Mouse (Mus musculus) neutrophil, adult 59 days (primary cell): ENCODE measurements around the gene B430306N03Rik. TPM values are rescaled to one million over a fixed set of nuclear protein-coding genes. Genes with fewer than 3 reads are reported as not detected.

Experiments used
- total RNA-seq, 2 experiments: library from RNA; stranded (reverse); gene quantifications; 1 replicate in 1 of 2; 2 replicates in 1 of 2; pipeline ENCODE4 v1.2.4; 2023

The B430306N03Rik gene
- 100 to 1,000 TPM; 144 to 152 TPM for total RNA-seq

GRCm38 (mm10) chr17:48315905-48316579 is at the start of gene B430306N03Rik:
TSS of gene B430306N03Rik (plus strand) at chr17:48316141.

GRCm38 (mm10) chr17:48299203-48299602 is 16.7 kb upstream of the B430306N03Rik start, which contains the start of gene Treml2:
TSS of gene Treml2 (plus strand) at chr17:48299498.

GRCm38 (mm10) chr17:48346231-48346630 is 30.3 kb downstream of the B430306N03Rik start, which contains the start of gene Trem2:
TSS of gene Trem2 (plus strand) at chr17:48346401.

GRCm38 (mm10) chr17:48359616-48360015 is 43.7 kb downstream of the B430306N03Rik start, which contains the start of gene Treml1:
TSS of gene Treml1 (plus strand) at chr17:48359916.

Other genes with a start within 250 kb of the B430306N03Rik start
- not detected for gene 1700067P10Rik, start 226.8 kb upstream of the B430306N03Rik start, total RNA-seq
- 10 to 100 TPM; 59.3 to 70.6 TPM for gene 9830107B12Rik, start 169.9 kb upstream of the B430306N03Rik start, total RNA-seq
- 10 to 100 TPM; 66.6 to 87.6 TPM for gene A530064D06Rik, start 148.9 kb upstream of the B430306N03Rik start, total RNA-seq
- gene Trem1, start 83.4 kb upstream of the B430306N03Rik start, total RNA-seq = 100 to 1,000 TPM; 535 to 664 TPM
- gene Trem3, start 68.4 kb upstream of the B430306N03Rik start, total RNA-seq = 100 to 1,000 TPM; 332 to 340 TPM
- gene Treml4, start 51.8 kb upstream of the B430306N03Rik start, total RNA-seq = 10 to 100 TPM; 24.1 to 25.1 TPM
- 100 to 1,000 TPM; 109 to 115 TPM for gene Treml2, start 16.6 kb upstream of the B430306N03Rik start, total RNA-seq
- gene Trem2, start 30.3 kb downstream of the B430306N03Rik start, total RNA-seq = 10 to 100 TPM; 11.1 to 15.2 TPM
- 1 to 10 TPM; 1.5 to 2.6 TPM for gene Treml1, start 43.8 kb downstream of the B430306N03Rik start, total RNA-seq
- gene Nfya, start 93.8 kb downstream of the B430306N03Rik start, total RNA-seq = 100 to 1,000 TPM; 111 to 113 TPM
- 10 to 100 TPM; 20.7 to 21.9 TPM for gene Oard1, start 93.9 kb downstream of the B430306N03Rik start, total RNA-seq
- gene Apobec2, start 116.8 kb downstream of the B430306N03Rik start, total RNA-seq = not detected
- 1 to 10 TPM; 1.8 to 6.7 TPM for gene Tspo2, start 135.4 kb downstream of the B430306N03Rik start, total RNA-seq
- gene Unc5cl, start 138.8 kb downstream of the B430306N03Rik start, total RNA-seq = under 1 TPM in 1 of 2 experiments, not detected in 1; 0.22 TPM